Mouse (Mus musculus) liver, adult 2 months (tissue): Measurements from ENCODE around the gene Adap2.

Source experiments
- CTCF ChIP-seq: fragments of 200-500 bp; IDR thresholded peaks from 2 replicates; pipeline ENCODE4 v1.5.1; 2011; ENCODE audit warnings: low read depth, low read length, control low read depth
- POLR2A ChIP-seq: fragments of 200-500 bp; IDR thresholded peaks from 2 replicates; pipeline ENCODE4 v1.6.1; 2011; ENCODE audit warnings: low read length, control low read depth; ENCODE audit not compliant: insufficient read depth; ENCODE audit errors: extremely low read depth

- TF ChIP-seq POLR2A = no peak
- no peak for TF ChIP-seq CTCF
Measured at GRCm38 (mm10) chr11:80147748-80148147, 6.2 kb upstream of the Adap2 start.
